8 mouse cellular contexts compared by ENCODE assay signal in genomic region chr6:86684655-86685011, GRCm38 (mm10). TPM values are rescaled to one million over a fixed set of nuclear protein-coding genes. Genes with fewer than 3 reads are reported as not detected.
A peak's percentile ranks its signal among the peaks of the same experiment; 100 is the strongest.
DNase-seq lines count a peak whose midpoint lies in the region; ATAC-seq and TF ChIP-seq lines count a peak whose summit lies in the region.

No protein-coding gene starts in this region.

- H3K9me3 ChIP-seq in lung, postnatal 0 days (ENCODE audit: low read length), result no peaks in the 10 kb centered on the region
- no peaks in the 10 kb centered on the region for H3K9me3 ChIP-seq in limb, embryonic 10.5 days (replicated peaks)
- no peaks in the 10 kb centered on the region for H3K9me3 ChIP-seq in neural tube, embryonic 15.5 days (replicated peaks)

- peak overlapping the region; percentile 76 for H3K4me2 ChIP-seq in lung, postnatal 0 days (replicated peaks; ENCODE audit: low read depth, low read length)
- peak overlapping the region; percentile 63 for H3K4me2 ChIP-seq in neural tube, embryonic 15.5 days

- TF ChIP-seq EP300 in lung, postnatal 0 days (IDR thresholded peaks at IDR 0.05), result no peak

- no peak for DNase-seq in lung, postnatal 0 days (ENCODE audit: low spot score)
- no peak for DNase-seq in lung, postnatal 36 days
- DNase-seq in limb, embryonic 10.5 days (ENCODE audit: low spot score), result no peak
- DNase-seq in left cerebral cortex, adult 11 months (ENCODE audit: low spot score), result no peak
- no peak for DNase-seq in adrenal gland, postnatal 10 days
- no peak for DNase-seq in urinary bladder, postnatal 25 days (ENCODE audit: low spot score)

- H3K4me3 ChIP-seq in lung, postnatal 0 days (ENCODE audit: low read depth, low read length), result peak overlapping the region; percentile 86
- peak overlapping the region; percentile 92 for H3K4me3 ChIP-seq in limb, embryonic 10.5 days
- H3K4me3 ChIP-seq in neural tube, embryonic 15.5 days (replicated peaks), result peak overlapping the region; percentile 77

- peaks cover 2% of the 10 kb centered on the region; the same call in 1 of the 2 replicates for H3K4me1 ChIP-seq in lung, postnatal 0 days (ENCODE audit: insufficient read depth, low read depth, low read length)
- H3K4me1 ChIP-seq in limb, embryonic 10.5 days, result peaks cover 14% of the 10 kb centered on the region
- H3K4me1 ChIP-seq in neural tube, embryonic 15.5 days, result peaks cover 17% of the 10 kb centered on the region

- no peak for TF ChIP-seq CTCF in lung, postnatal 0 days (IDR thresholded peaks at IDR 0.05)

- WGBS in lung, postnatal 0 days, result 39% methylated on average over 12 of the region's 12 CpGs
- WGBS in limb, embryonic 10.5 days, result 37% methylated on average over 12 of the region's 12 CpGs
- WGBS in neural tube, embryonic 15.5 days, result 38% methylated on average over 12 of the region's 12 CpGs

- ATAC-seq in lung, postnatal 0 days, result no peak
- 0 out of 2 replicates have a peak, but pooled peaks have one; percentile 6 for ATAC-seq in erythroid progenitor cell, adult 5-6 weeks (replicated peaks; ENCODE audit: low FRiP score, poor library complexity, severe bottlenecking)
- 0 out of 2 replicates have a peak, but pooled peaks have one; percentile 35 for ATAC-seq in neural tube, embryonic 15.5 days (ENCODE audit: low FRiP score)

- H3K27me3 ChIP-seq in lung, postnatal 0 days (replicated peaks; ENCODE audit: insufficient read depth, low read length), result no peaks in the 10 kb centered on the region
- H3K27me3 ChIP-seq in limb, embryonic 10.5 days (ENCODE audit: low read depth, poor library complexity, severe bottlenecking), result no peaks in the 10 kb centered on the region
- no peaks in the 10 kb centered on the region for H3K27me3 ChIP-seq in neural tube, embryonic 15.5 days (replicated peaks)

- peak overlapping the region; percentile 88 for H3K9ac ChIP-seq in lung, postnatal 0 days (replicated peaks; ENCODE audit: low read depth)
- H3K9ac ChIP-seq in neural tube, embryonic 15.5 days (replicated peaks), result peak overlapping the region; percentile 83; the same call in 1 of the 2 replicates

- peak overlapping the region; percentile 74 for H3K27ac ChIP-seq in lung, postnatal 0 days (ENCODE audit: low read length)
- peak overlapping the region; percentile 87 for H3K27ac ChIP-seq in limb, embryonic 10.5 days
- peak overlapping the region; percentile 57 for H3K27ac ChIP-seq in neural tube, embryonic 15.5 days (replicated peaks)

- H3K36me3 ChIP-seq in lung, postnatal 0 days (ENCODE audit: insufficient read depth, low read length), result peaks cover 24% of the 10 kb centered on the region; the same call in 1 of the 2 replicates
- peaks cover 36% of the 10 kb centered on the region for H3K36me3 ChIP-seq in limb, embryonic 10.5 days
- peaks cover 52% of the 10 kb centered on the region for H3K36me3 ChIP-seq in neural tube, embryonic 15.5 days

RNA-seq across cellular contexts. Expression of gene Snrnp27, which starts 0.3 kb away (rescaled TPM):
- 91.2 and 95.5 TPM in 2 replicates for polyA plus RNA-seq in lung, postnatal 0 days (2015; fragmentation: Nextera tagmentation; extraction: Ambion mirVana)
- total RNA-seq in erythroid progenitor cell, adult 5-6 weeks (2015; ENCODE audit: low replicate concordance), result 79.2 and 101 TPM in 2 replicates
- 78.6 and 116 TPM in 2 replicates for total RNA-seq in erythroid progenitor cell, adult 5-6 weeks (2017; ENCODE audit: low replicate concordance)
- 129 and 133 TPM in 2 replicates for polyA plus RNA-seq in limb, embryonic 10.5 days (2016; fragmentation: Nextera tagmentation; extraction: Ambion mirVana)
- 94.2 and 96.0 TPM in 2 replicates for polyA plus RNA-seq in neural tube, embryonic 15.5 days (2015; fragmentation: Nextera tagmentation; extraction: Ambion mirVana)
- total RNA-seq in adrenal gland, postnatal 10 days (2021), result 10 to 100 TPM; 59.0 to 63.9 TPM

RNA-seq across cellular contexts. Expression of gene Mxd1, which starts 15.7 kb away (rescaled TPM):
- 16.4 and 17.2 TPM in 2 replicates for polyA plus RNA-seq in lung, postnatal 0 days (2015; fragmentation: Nextera tagmentation; extraction: Ambion mirVana)
- total RNA-seq in erythroid progenitor cell, adult 5-6 weeks (2015; ENCODE audit: low replicate concordance), result 120 and 125 TPM in 2 replicates
- 150 and 170 TPM in 2 replicates for total RNA-seq in erythroid progenitor cell, adult 5-6 weeks (2017; ENCODE audit: low replicate concordance)
- 8.6 and 13.5 TPM in 2 replicates for polyA plus RNA-seq in limb, embryonic 10.5 days (2016; fragmentation: Nextera tagmentation; extraction: Ambion mirVana)
- polyA plus RNA-seq in neural tube, embryonic 15.5 days (2015; fragmentation: Nextera tagmentation; extraction: Ambion mirVana), result 15.2 and 15.3 TPM in 2 replicates
- total RNA-seq in adrenal gland, postnatal 10 days (2021), result 10 to 100 TPM in 1 of 2 experiments, 1 to 10 TPM in 1; 8.7 to 10.4 TPM

RNA-seq across cellular contexts. Expression of gene Gmcl1, which starts 48.5 kb away (rescaled TPM):
- polyA plus RNA-seq in lung, postnatal 0 days (2015; fragmentation: Nextera tagmentation; extraction: Ambion mirVana), result 12.2 and 17.7 TPM in 2 replicates
- total RNA-seq in erythroid progenitor cell, adult 5-6 weeks (2015; ENCODE audit: low replicate concordance), result 8.8 and 15.1 TPM in 2 replicates
- 5.7 and 17.8 TPM in 2 replicates for total RNA-seq in erythroid progenitor cell, adult 5-6 weeks (2017; ENCODE audit: low replicate concordance)
- polyA plus RNA-seq in limb, embryonic 10.5 days (2016; fragmentation: Nextera tagmentation; extraction: Ambion mirVana), result 34.1 and 39.0 TPM in 2 replicates
- polyA plus RNA-seq in neural tube, embryonic 15.5 days (2015; fragmentation: Nextera tagmentation; extraction: Ambion mirVana), result 38.7 and 41.8 TPM in 2 replicates
- 10 to 100 TPM; 12.2 to 15.9 TPM for total RNA-seq in adrenal gland, postnatal 10 days (2021)

RNA-seq across cellular contexts. Expression of gene Asprv1, which starts 56.7 kb away (rescaled TPM):
- 4.4 and 4.6 TPM in 2 replicates for polyA plus RNA-seq in lung, postnatal 0 days (2015; fragmentation: Nextera tagmentation; extraction: Ambion mirVana)
- total RNA-seq in erythroid progenitor cell, adult 5-6 weeks (2015; ENCODE audit: low replicate concordance), result 4.3 TPM in 1 of 2 replicates, not detected in the other
- total RNA-seq in erythroid progenitor cell, adult 5-6 weeks (2017; ENCODE audit: low replicate concordance), result 0.64 and 6.5 TPM in 2 replicates
- 0.87 and 1.6 TPM in 2 replicates for polyA plus RNA-seq in limb, embryonic 10.5 days (2016; fragmentation: Nextera tagmentation; extraction: Ambion mirVana)
- polyA plus RNA-seq in neural tube, embryonic 15.5 days (2015; fragmentation: Nextera tagmentation; extraction: Ambion mirVana), result 1.5 and 1.8 TPM in 2 replicates
- 1 to 10 TPM in 1 of 2 experiments, under 1 TPM in 1; 0.60 to 1.1 TPM for total RNA-seq in adrenal gland, postnatal 10 days (2021)
